Mouse (Mus musculus) midbrain, postnatal 0 days (tissue): Measurements from ENCODE around the gene Prdm10. TPM values are rescaled to one million over a fixed set of nuclear protein-coding genes. Genes with fewer than 3 reads are reported as not detected.

ENCODE experiments used
- ATAC-seq: fragments of 200-750 bp; cut with Nextera tagmentation; 2 replicates; pipeline ENCODE4 v1.8.0; 2017; ENCODE audit warnings: moderate number of reproducible peaks, mild to moderate bottlenecking, moderate TSS enrichment, moderate library complexity; ENCODE audit not compliant: low FRiP score
- DNase-seq: peaks from one replicate; pipeline ENCODE4 v3.0.0-alpha.2; 2015; ENCODE audit warnings: low spot score
- H3K27ac ChIP-seq: fragments of 300-500 bp; sonication (generic); 2 replicates; pipeline ENCODE4 v1.5.1; 2014; ENCODE audit warnings: low read depth, mild to moderate bottlenecking, low read length, mixed read lengths
- H3K27me3 ChIP-seq: fragments of 300-500 bp; sonication (generic); 2 replicates; pipeline ENCODE4 v1.6.1; 2014; ENCODE audit warnings: low read length, control low read depth, mixed read lengths; ENCODE audit not compliant: insufficient read depth
- H3K36me3 ChIP-seq: fragments of 300-500 bp; sonication (generic); 2 replicates; pipeline ENCODE4 v1.6.1; 2014; ENCODE audit warnings: low read length, control low read depth, mixed read lengths; ENCODE audit not compliant: insufficient read depth
- H3K4me1 ChIP-seq: fragments of 300-500 bp; sonication (generic); 2 replicates; pipeline ENCODE4 v1.6.1; 2014; ENCODE audit warnings: mild to moderate bottlenecking, control low read depth, antibody characterized with exemption, low read length, mixed read lengths; ENCODE audit not compliant: insufficient read depth
- H3K4me2 ChIP-seq: fragments of 300-500 bp; sonication (generic); 2 replicates; pipeline ENCODE4 v1.6.1; 2014; ENCODE audit warnings: low read depth, mild to moderate bottlenecking, low read length, mixed read lengths; ENCODE audit not compliant: poor library complexity, severe bottlenecking
- H3K4me3 ChIP-seq: fragments of 300-500 bp; sonication (generic); 2 replicates; pipeline ENCODE4 v1.5.1; 2014; ENCODE audit warnings: low read depth, mild to moderate bottlenecking, low read length, moderate library complexity
- H3K9ac ChIP-seq: fragments of 300-500 bp; sonication (generic); replicated peaks from 2 replicates; pipeline ENCODE4 v1.6.1; 2014; ENCODE audit warnings: mild to moderate bottlenecking, low read length, moderate library complexity, mixed read lengths; ENCODE audit not compliant: poor library complexity, severe bottlenecking
- H3K9me3 ChIP-seq: fragments of 300-500 bp; sonication (generic); 2 replicates; pipeline ENCODE4 v1.6.1; 2016; ENCODE audit warnings: low read length, control low read depth
- CTCF ChIP-seq: IDR thresholded peaks from 2 replicates; pipeline ENCODE4 v1.5.1; 2016; ENCODE audit warnings: antibody characterized with exemption, mild to moderate bottlenecking
- WGBS: fragments of 180-500 bp; shearing (Covaris S2); extraction: QIAGEN DNeasy Blood & Tissue Kit; methylation state at CpG from one replicate; pipeline ENCODE4 v1.1.7; 2014; 5-methylcytosine and 5-hydroxymethylcytosine counted together
- polyA plus RNA-seq: library from polyadenylated mRNA; unstranded; fragments of >200 nt; fragmentation: Nextera tagmentation; extraction: Ambion mirVana; gene quantifications from 2 replicates; pipeline ENCODE4 v1.2.1, GENCODE M21; 2015
- total RNA-seq: library from RNA; depleted of rRNA; stranded (reverse); fragments of >200 nt; gene quantifications from 2 replicates; pipeline ENCODE4 v1.2.3, GENCODE M21; 2014

Prdm10 gene
- total and polyA plus RNA-seq, 2 experiments from 2014 or later: 5.0 to 14.8 TPM

GRCm38 (mm10) chr9:31296293-31296692 is 16.0 kb downstream of the Prdm10 start:
- 94% methylated on average over 3 of the region's 3 CpGs for WGBS
- no peak for ATAC-seq
- Histone ChIP-seq H3K4me3 (no peak overlapping the region), H3K4me2 (no peak overlapping the region), H3K4me1 (no peaks in the 10 kb centered on the region), H3K27me3 (no peaks in the 10 kb centered on the region), H3K27ac (no peak overlapping the region), H3K9me3 (no peaks in the 10 kb centered on the region), H3K36me3 (no peaks in the 10 kb centered on the region), H3K9ac (no peak overlapping the region)
- no peak for DNase-seq
- TF ChIP-seq CTCF: no peak

GRCm38 (mm10) chr9:31298751-31299150 is 18.4 kb downstream of the Prdm10 start:
- no peaks in the 10 kb centered on the region for H3K36me3 ChIP-seq
- no peak for TF ChIP-seq CTCF
- H3K27ac ChIP-seq: no peak overlapping the region
- H3K4me3 ChIP-seq: no peak overlapping the region
- H3K9me3 ChIP-seq: no peaks in the 10 kb centered on the region
- no peak for ATAC-seq
- H3K27me3 ChIP-seq: no peaks in the 10 kb centered on the region
- 70% methylated on average over 6 of the region's 6 CpGs for WGBS
- H3K4me1 ChIP-seq: no peaks in the 10 kb centered on the region
- H3K9ac ChIP-seq: no peak overlapping the region
- no peak for DNase-seq
- H3K4me2 ChIP-seq: no peak overlapping the region

- Histone ChIP-seq H3K36me3 (no peaks in the 10 kb centered on the region), H3K9me3 (no peaks in the 10 kb centered on the region), H3K4me2 (no peak overlapping the region), H3K9ac (no peak overlapping the region), H3K27ac (no peak overlapping the region), H3K4me3 (no peak overlapping the region), H3K4me1 (no peaks in the 10 kb centered on the region), H3K27me3 (no peaks in the 10 kb centered on the region)
- 88% methylated on average over 5 of the region's 5 CpGs for WGBS
- ATAC-seq: no peak
- no peak for DNase-seq
- TF ChIP-seq CTCF: no peak
Measured at GRCm38 (mm10) chr9:31300525-31300924, 20.2 kb downstream of the Prdm10 start.

GRCm38 (mm10) chr9:31301107-31301506 is 20.8 kb downstream of the Prdm10 start:
- H3K27ac ChIP-seq: no peak overlapping the region

GRCm38 (mm10) chr9:31301526-31302311 is 21.4 kb downstream of the Prdm10 start:
- no peak overlapping the region for H3K27ac ChIP-seq
- no peaks in the 10 kb centered on the region for H3K9me3 ChIP-seq
- no peak overlapping the region for H3K9ac ChIP-seq
- no peak for DNase-seq
- no peaks in the 10 kb centered on the region for H3K27me3 ChIP-seq
- H3K4me3 ChIP-seq: no peak overlapping the region
- no peak for ATAC-seq
- WGBS: 71% methylated on average over 5 of the region's 5 CpGs
- no peak for TF ChIP-seq CTCF
- H3K4me2 ChIP-seq: no peak overlapping the region
- no peaks in the 10 kb centered on the region for H3K4me1 ChIP-seq
- H3K36me3 ChIP-seq: no peaks in the 10 kb centered on the region

More at GRCm38 (mm10) chr9:31301107-31301506, 20.8 kb downstream of the Prdm10 start:
- H3K4me1 ChIP-seq: no peaks in the 10 kb centered on the region
- no peak for DNase-seq
- no peaks in the 10 kb centered on the region for H3K27me3 ChIP-seq
- WGBS: 79% methylated on average over 5 of the region's 5 CpGs
- TF ChIP-seq CTCF: no peak
- no peaks in the 10 kb centered on the region for H3K36me3 ChIP-seq
- no peaks in the 10 kb centered on the region for H3K9me3 ChIP-seq
- H3K4me3 ChIP-seq: no peak overlapping the region
- no peak for ATAC-seq
- no peak overlapping the region for H3K9ac ChIP-seq
- H3K4me2 ChIP-seq: no peak overlapping the region

- no peaks in the 10 kb centered on the region for H3K27me3 ChIP-seq
- H3K9me3 ChIP-seq: no peaks in the 10 kb centered on the region
- TF ChIP-seq CTCF: no peak
- H3K4me2 ChIP-seq: no peak overlapping the region
- H3K9ac ChIP-seq: no peak overlapping the region
- H3K4me3 ChIP-seq: no peak overlapping the region
- DNase-seq (no peak), ATAC-seq (no peak)
- no peak overlapping the region for H3K27ac ChIP-seq
- WGBS: 82% methylated on average over 3 of the region's 3 CpGs
- no peaks in the 10 kb centered on the region for H3K36me3 ChIP-seq
- no peaks in the 10 kb centered on the region for H3K4me1 ChIP-seq
Measured at GRCm38 (mm10) chr9:31304358-31304757, 24.0 kb downstream of the Prdm10 start.
